In genomic region chr16:85176666-85177065, GRCm38 (mm10) we compare ENCODE assay signal across 20 mouse cellular contexts. TPM values are rescaled to one million over a fixed set of nuclear protein-coding genes. Genes with fewer than 3 reads are reported as not detected.
DNase-seq lines count a peak whose midpoint lies in the region; ATAC-seq and TF ChIP-seq lines count a peak whose summit lies in the region.
"Had no signal": no experiment of that assay in that cellular context is flagged by ENCODE, and none has a peak within 500 bp of the region (broad histone marks: within the 10 kb centered on the region; RNA-seq: fewer than 3 reads in every experiment).

No protein-coding gene starts in this region.

- H3K27me3 ChIP-seq in kidney, adult 2 months (replicated peaks; ENCODE audit: control insufficient read depth, insufficient read depth, low read length) = no peaks in the 10 kb centered on the region
- no peaks in the 10 kb centered on the region for H3K27me3 ChIP-seq in lung, embryonic 14.5 days (ENCODE audit: insufficient read depth, low read length)
- H3K27me3 ChIP-seq: forebrain, embryonic 13.5 days had no signal

- WGBS in kidney, adult 2 months = 5% methylated on average over 3 of the region's 3 CpGs
- 3% methylated on average over 3 of the region's 3 CpGs for WGBS in lung, embryonic 14.5 days
- 6% methylated on average over 3 of the region's 3 CpGs for WGBS in lung, adult 2 months

- DNase-seq in kidney, adult 2 months = peak; percentile 49
- no peak for DNase-seq in kidney, adult 9 months
- DNase-seq in lung, embryonic 14.5 days = peak; percentile 81
- no peak for DNase-seq in lung, adult 2 months
- DNase-seq in R1 (ENCODE audit: low read depth, low spot score) = peak; percentile 43
- DNase-seq in lung, postnatal 14 days = peak; percentile 64
- no peak for DNase-seq in embryo, embryonic 11 days
- DNase-seq in left cerebral cortex, adult 2 months (ENCODE audit: extremely low spot score in 1 of 2, low spot score in 2 of 2) = no peak
- DNase-seq: adrenal gland, postnatal 14 days; cerebellum, adult 11-12 months; cerebellum, postnatal 25 days; layer of hippocampus, postnatal 36 days; liver, embryonic 13.5 days; right cerebral cortex, postnatal 4 days; thymus, postnatal 25 days had no signal

- TF ChIP-seq CTCF in kidney, adult 2 months (conservative IDR thresholded peaks at IDR 0.05; ENCODE audit: insufficient read depth, insufficient read length, low read depth, low read length) = no peak
- TF ChIP-seq CTCF in lung, embryonic 14.5 days (IDR thresholded peaks at IDR 0.05; ENCODE audit: low read depth) = no peak
- TF ChIP-seq CTCF in lung, adult 2 months (IDR thresholded peaks at IDR 0.05; ENCODE audit: insufficient read depth, low read length) = no peak
- no peak for TF ChIP-seq CTCF in left cerebral cortex, adult 2 months (IDR thresholded peaks at IDR 0.05)

- no peaks in the 10 kb centered on the region; the same call in 1 of the 2 replicates for H3K4me1 ChIP-seq in kidney, adult 2 months (ENCODE audit: control insufficient read depth, insufficient read depth, low read length)
- no peaks in the 10 kb centered on the region for H3K4me1 ChIP-seq in lung, embryonic 14.5 days (ENCODE audit: insufficient read depth)
- peaks cover 8% of the 10 kb centered on the region for H3K4me1 ChIP-seq in lung, adult 2 months (ENCODE audit: control insufficient read depth, insufficient read depth, low read length)
- H3K4me1 ChIP-seq: forebrain, embryonic 13.5 days had no signal

- no peaks in the 10 kb centered on the region for H3K36me3 ChIP-seq in kidney, adult 2 months (ENCODE audit: control insufficient read depth, insufficient read depth, low read length)
- no peaks in the 10 kb centered on the region for H3K36me3 ChIP-seq in lung, embryonic 14.5 days (ENCODE audit: insufficient read depth)
- H3K36me3 ChIP-seq: liver, embryonic 13.5 days had no signal

- no peak for ATAC-seq in lung, embryonic 14.5 days (ENCODE audit: insufficient read depth)
- ATAC-seq: activated CD4-positive, CD25-positive, alpha-beta regulatory T cell, adult 4 months; forebrain, embryonic 13.5 days; hindbrain, postnatal 0 days had no signal

- H3K4me3 ChIP-seq in kidney, adult 2 months (ENCODE audit: insufficient read depth, low read depth, low read length) = no peak overlapping the region
- H3K4me3 ChIP-seq in lung, embryonic 14.5 days (ENCODE audit: low read depth, low read length) = no peak overlapping the region
- H3K4me3 ChIP-seq in lung, adult 2 months (replicated peaks; ENCODE audit: extremely low read depth, low read depth, low read length) = no peak overlapping the region
- H3K4me3 ChIP-seq in left cerebral cortex, adult 2 months = no peak overlapping the region
- H3K4me3 ChIP-seq: forebrain, embryonic 13.5 days; liver, embryonic 13.5 days had no signal

- H3K27ac ChIP-seq in kidney, adult 2 months (ENCODE audit: insufficient read depth, low read depth, low read length) = no peak overlapping the region
- no peak overlapping the region; the same call in 1 of the 2 replicates for H3K27ac ChIP-seq in lung, embryonic 14.5 days (ENCODE audit: low read depth)
- no peak overlapping the region for H3K27ac ChIP-seq in left cerebral cortex, adult 2 months
- H3K27ac ChIP-seq: forebrain, embryonic 13.5 days; hindbrain, postnatal 0 days; liver, embryonic 13.5 days; macrophage had no signal

- H3K9me3 ChIP-seq in lung, embryonic 14.5 days (ENCODE audit: low read depth, low read length) = no peaks in the 10 kb centered on the region
- H3K9me3 ChIP-seq: forebrain, embryonic 13.5 days; liver, embryonic 13.5 days had no signal

- H3K9ac ChIP-seq in lung, embryonic 14.5 days = no peak overlapping the region
- H3K9ac ChIP-seq: forebrain, embryonic 13.5 days; liver, embryonic 13.5 days had no signal

- no peak for TF ChIP-seq POLR2A in kidney, adult 2 months (IDR thresholded peaks at IDR 0.05; ENCODE audit: low read depth, low read length)
- no peak for TF ChIP-seq POLR2A in lung, adult 2 months (IDR thresholded peaks at IDR 0.05; ENCODE audit: borderline replicate concordance, extremely low read depth, low read depth, low read length)

- intact Hi-C loops in left cerebral cortex, adult 2 months (cut with DNase I) = loop anchor here (10.0 kb wide), 2 partner anchors 142 to 342 kb away; partner anchors contain the start of genes Atp5j and Gabpa

- no peak overlapping the region for H3K4me2 ChIP-seq in lung, embryonic 14.5 days
- H3K4me2 ChIP-seq: forebrain, embryonic 13.5 days; liver, embryonic 13.5 days; midbrain, embryonic 11.5 days had no signal

RNA-seq across cellular contexts. Expression of gene App, which starts 3.1 kb away (rescaled TPM):
- 587 and 592 TPM in 2 replicates for polyA plus RNA-seq in kidney, adult 2 months (2012; rRNA removed)
- polyA plus RNA-seq in lung, embryonic 14.5 days (2014; fragmentation: Nextera tagmentation; extraction: Ambion mirVana) = 229 and 231 TPM in 2 replicates
- 650 and 760 TPM in 2 replicates for polyA plus RNA-seq in lung, adult 2 months (2012; rRNA removed)
- total RNA-seq in left cerebral cortex, adult 2 months (2021) = 1,000 to 10,000 TPM; 1,405 to 1,415 TPM

Comparison
In these comparisons a context has a peak if more than half of its experiments do, and no peak if none do; other contexts are left out.
1. DNase-seq: peak in kidney, adult 2 months (single experiment), lung, embryonic 14.5 days (single experiment), R1 (single experiment) and lung, postnatal 14 days (single experiment); none in kidney, adult 9 months (single experiment), lung, adult 2 months (single experiment), embryo, embryonic 11 days (single experiment) and left cerebral cortex, adult 2 months (0 of 2).